Mouse (Mus musculus): ENCODE measurements around the gene Krt5. TPM values are rescaled to one million over a fixed set of nuclear protein-coding genes. Genes with fewer than 3 reads are reported as not detected.

Gene Krt5
- polyA plus RNA-seq (2014; fragmentation: Illumina TruSeq; extraction: RNeasy Lipid Tissue Mini Kit (QIAGEN cat#74804); ENCODE audit: low read depth, low replicate concordance): not detected

GRCm38 (mm10) chr15:101712720-101713119 is at the start of gene Krt5:
Krt5 (minus strand) TSS chr15:101712898.

GRCm38 (mm10) chr15:101742711-101743110 is 30.0 kb upstream of the Krt5 start, which contains the start of gene Krt71:
Krt71 (minus strand) TSS chr15:101743109.

GRCm38 (mm10) chr15:101694207-101694606 is 18.5 kb downstream of the Krt5 start, which contains the start of gene Krt6a:
Krt6a (minus strand) TSS chr15:101694307.

GRCm38 (mm10) chr15:101680187-101680586 is 32.5 kb downstream of the Krt5 start, which contains the start of gene Krt6b:
Krt6b (minus strand) TSS chr15:101680287.

Other genes with a start within 250 kb of the Krt5 start
- not detected for gene Krt81, start 249.1 kb downstream of the Krt5 start, polyA plus RNA-seq (2014; fragmentation: Illumina TruSeq; extraction: RNeasy Lipid Tissue Mini Kit (QIAGEN cat#74804); ENCODE audit: low read depth, low replicate concordance)
- not detected for gene Krt86, start 239.4 kb downstream of the Krt5 start, polyA plus RNA-seq (2014; fragmentation: Illumina TruSeq; extraction: RNeasy Lipid Tissue Mini Kit (QIAGEN cat#74804); ENCODE audit: low read depth, low replicate concordance)
- gene Krt83, start 221.4 kb downstream of the Krt5 start, polyA plus RNA-seq (2014; fragmentation: Illumina TruSeq; extraction: RNeasy Lipid Tissue Mini Kit (QIAGEN cat#74804); ENCODE audit: low read depth, low replicate concordance): not detected
- not detected for gene Gm49425, start 195.6 kb downstream of the Krt5 start, polyA plus RNA-seq (2014; fragmentation: Illumina TruSeq; extraction: RNeasy Lipid Tissue Mini Kit (QIAGEN cat#74804); ENCODE audit: low read depth, low replicate concordance)
- not detected for gene Krt84, start 180.1 kb downstream of the Krt5 start, polyA plus RNA-seq (2014; fragmentation: Illumina TruSeq; extraction: RNeasy Lipid Tissue Mini Kit (QIAGEN cat#74804); ENCODE audit: low read depth, low replicate concordance)
- gene Krt82, start 162.2 kb downstream of the Krt5 start, polyA plus RNA-seq (2014; fragmentation: Illumina TruSeq; extraction: RNeasy Lipid Tissue Mini Kit (QIAGEN cat#74804); ENCODE audit: low read depth, low replicate concordance): not detected
- gene Krt90, start 149.9 kb downstream of the Krt5 start, polyA plus RNA-seq (2014; fragmentation: Illumina TruSeq; extraction: RNeasy Lipid Tissue Mini Kit (QIAGEN cat#74804); ENCODE audit: low read depth, low replicate concordance): not detected
- gene Krt75, start 139.0 kb downstream of the Krt5 start, polyA plus RNA-seq (2014; fragmentation: Illumina TruSeq; extraction: RNeasy Lipid Tissue Mini Kit (QIAGEN cat#74804); ENCODE audit: low read depth, low replicate concordance): not detected
- gene Gm5414, start 84.7 kb downstream of the Krt5 start, polyA plus RNA-seq (2014; fragmentation: Illumina TruSeq; extraction: RNeasy Lipid Tissue Mini Kit (QIAGEN cat#74804); ENCODE audit: low read depth, low replicate concordance): not detected
- gene Gm5478, start 65.5 kb downstream of the Krt5 start, polyA plus RNA-seq (2014; fragmentation: Illumina TruSeq; extraction: RNeasy Lipid Tissue Mini Kit (QIAGEN cat#74804); ENCODE audit: low read depth, low replicate concordance): not detected
- not detected for gene Krt6b, start 32.6 kb downstream of the Krt5 start, polyA plus RNA-seq (2014; fragmentation: Illumina TruSeq; extraction: RNeasy Lipid Tissue Mini Kit (QIAGEN cat#74804); ENCODE audit: low read depth, low replicate concordance)
- gene Krt6a, start 18.6 kb downstream of the Krt5 start, polyA plus RNA-seq (2014; fragmentation: Illumina TruSeq; extraction: RNeasy Lipid Tissue Mini Kit (QIAGEN cat#74804); ENCODE audit: low read depth, low replicate concordance): not detected
- not detected for gene Krt71, start 30.2 kb upstream of the Krt5 start, polyA plus RNA-seq (2014; fragmentation: Illumina TruSeq; extraction: RNeasy Lipid Tissue Mini Kit (QIAGEN cat#74804); ENCODE audit: low read depth, low replicate concordance)
- gene Krt72, start 73.6 kb upstream of the Krt5 start, polyA plus RNA-seq (2014; fragmentation: Illumina TruSeq; extraction: RNeasy Lipid Tissue Mini Kit (QIAGEN cat#74804); ENCODE audit: low read depth, low replicate concordance): not detected
- not detected for gene Krt73, start 89.4 kb upstream of the Krt5 start, polyA plus RNA-seq (2014; fragmentation: Illumina TruSeq; extraction: RNeasy Lipid Tissue Mini Kit (QIAGEN cat#74804); ENCODE audit: low read depth, low replicate concordance)
- not detected for gene Krt2, start 105.3 kb upstream of the Krt5 start, polyA plus RNA-seq (2014; fragmentation: Illumina TruSeq; extraction: RNeasy Lipid Tissue Mini Kit (QIAGEN cat#74804); ENCODE audit: low read depth, low replicate concordance)
- not detected for gene Krt1, start 137.9 kb upstream of the Krt5 start, polyA plus RNA-seq (2014; fragmentation: Illumina TruSeq; extraction: RNeasy Lipid Tissue Mini Kit (QIAGEN cat#74804); ENCODE audit: low read depth, low replicate concordance)
- not detected for gene Krt77, start 156.8 kb upstream of the Krt5 start, polyA plus RNA-seq (2014; fragmentation: Illumina TruSeq; extraction: RNeasy Lipid Tissue Mini Kit (QIAGEN cat#74804); ENCODE audit: low read depth, low replicate concordance)
- gene Krt76, start 180.0 kb upstream of the Krt5 start, polyA plus RNA-seq (2014; fragmentation: Illumina TruSeq; extraction: RNeasy Lipid Tissue Mini Kit (QIAGEN cat#74804); ENCODE audit: low read depth, low replicate concordance): not detected
- not detected for gene Krt4, start 211.8 kb upstream of the Krt5 start, polyA plus RNA-seq (2014; fragmentation: Illumina TruSeq; extraction: RNeasy Lipid Tissue Mini Kit (QIAGEN cat#74804); ENCODE audit: low read depth, low replicate concordance)
- not detected for gene Krt79, start 227.4 kb upstream of the Krt5 start, polyA plus RNA-seq (2014; fragmentation: Illumina TruSeq; extraction: RNeasy Lipid Tissue Mini Kit (QIAGEN cat#74804); ENCODE audit: low read depth, low replicate concordance)
- gene Krt78, start 241.4 kb upstream of the Krt5 start, polyA plus RNA-seq (2014; fragmentation: Illumina TruSeq; extraction: RNeasy Lipid Tissue Mini Kit (QIAGEN cat#74804); ENCODE audit: low read depth, low replicate concordance): not detected

Data from liver, adult 10 weeks (tissue).